9 mouse cellular contexts compared by ENCODE assay signal in the genomic region with DNA sequence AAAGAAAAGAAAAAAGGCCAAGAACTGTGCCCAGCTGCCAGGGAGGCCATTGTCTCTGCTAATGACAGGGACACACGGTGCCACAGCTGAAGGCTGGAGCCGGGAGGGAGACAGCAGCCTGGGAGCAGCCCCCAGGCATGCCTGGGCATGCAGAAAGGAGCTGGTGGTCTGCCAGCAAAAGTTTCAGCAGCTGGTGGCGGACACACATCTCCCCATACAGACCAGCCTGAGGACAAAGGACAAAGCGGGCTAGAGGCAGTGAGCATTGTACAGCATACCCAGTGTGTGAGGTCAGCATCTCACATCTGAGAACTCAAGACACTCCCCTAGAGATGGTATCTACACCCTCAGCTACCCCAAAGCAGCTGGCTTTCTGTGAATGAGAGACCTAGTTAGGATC. TPM values are rescaled to one million over a fixed set of nuclear protein-coding genes. Genes with fewer than 3 reads are reported as not detected.
DNase-seq lines count a peak whose midpoint lies in the region; ATAC-seq and TF ChIP-seq lines count a peak whose summit lies in the region.
"Had no signal": no experiment of that assay in that cellular context is flagged by ENCODE, and none has a peak within 500 bp of the region (broad histone marks: within the 10 kb centered on the region; RNA-seq: fewer than 3 reads in every experiment).

No protein-coding gene starts in this region.

- peaks cover 50% of the 10 kb centered on the region for H3K4me1 ChIP-seq in cerebellum, adult 2 months (ENCODE audit: control insufficient read depth, insufficient read depth, low read length)
- peaks cover 14% of the 10 kb centered on the region for H3K4me1 ChIP-seq in neural tube, embryonic 12.5 days
- H3K4me1 ChIP-seq in hindbrain, embryonic 12.5 days = peaks cover 21% of the 10 kb centered on the region
- peaks cover 6% of the 10 kb centered on the region; the same call in 1 of the 2 replicates for H3K4me1 ChIP-seq in kidney, embryonic 16.5 days (ENCODE audit: insufficient read depth, low read length)

- no peak overlapping the region for H3K9ac ChIP-seq in neural tube, embryonic 12.5 days
- no peak overlapping the region for H3K9ac ChIP-seq in hindbrain, embryonic 12.5 days
- H3K9ac ChIP-seq in kidney, embryonic 16.5 days (replicated peaks; ENCODE audit: low read length) = no peak overlapping the region

- 0 out of 2 replicates have a peak, but pooled peaks cover 3% of the 10 kb centered on the region for H3K36me3 ChIP-seq in neural tube, embryonic 12.5 days
- no peaks in the 10 kb centered on the region for H3K36me3 ChIP-seq in hindbrain, embryonic 12.5 days
- H3K36me3 ChIP-seq in kidney, embryonic 16.5 days (ENCODE audit: insufficient read depth, low read length) = peaks cover 3% of the 10 kb centered on the region; the same call in 1 of the 2 replicates

- no peak overlapping the region for H3K4me2 ChIP-seq in neural tube, embryonic 12.5 days (replicated peaks)
- no peak overlapping the region for H3K4me2 ChIP-seq in hindbrain, embryonic 12.5 days (replicated peaks)
- no peak overlapping the region for H3K4me2 ChIP-seq in kidney, embryonic 16.5 days (replicated peaks; ENCODE audit: low read depth, low read length)

- H3K27me3 ChIP-seq in cerebellum, adult 2 months (ENCODE audit: control insufficient read depth, insufficient read depth, low read length) = no peaks in the 10 kb centered on the region
- H3K27me3 ChIP-seq in neural tube, embryonic 12.5 days (replicated peaks) = no peaks in the 10 kb centered on the region
- no peaks in the 10 kb centered on the region for H3K27me3 ChIP-seq in hindbrain, embryonic 12.5 days
- no peaks in the 10 kb centered on the region for H3K27me3 ChIP-seq in kidney, embryonic 16.5 days (ENCODE audit: insufficient read depth, low read length)
- H3K27me3 ChIP-seq: megakaryocyte, embryonic 14.5 days had no signal

- peak; percentile 61 for ATAC-seq in neural tube, embryonic 12.5 days (ENCODE audit: low FRiP score, low read depth)
- peak; percentile 81 for ATAC-seq in hindbrain, embryonic 12.5 days (ENCODE audit: low FRiP score)
- no peak for ATAC-seq in kidney, embryonic 16.5 days (ENCODE audit: low FRiP score, low TSS enrichment)

- 71% methylated on average over 4 of the region's 4 CpGs for WGBS in cerebellum, adult 2 months
- 40% methylated on average over 4 of the region's 4 CpGs for WGBS in neural tube, embryonic 12.5 days
- 36% methylated on average over 4 of the region's 4 CpGs for WGBS in hindbrain, embryonic 12.5 days
- 59% methylated on average over 4 of the region's 4 CpGs for WGBS in kidney, embryonic 16.5 days

- TF ChIP-seq POLR2A in cerebellum, adult 2 months (IDR thresholded peaks at IDR 0.05; ENCODE audit: borderline replicate concordance, insufficient read depth, low read length) = no peak

- peak; percentile 40 to 46 for DNase-seq in cerebellum, adult 2 months
- DNase-seq in cerebellum, adult 8-10 months = no peak
- DNase-seq in neural tube, embryonic 10.5 days (ENCODE audit: extremely low spot score, low spot score) = no peak
- peak; percentile 31 for DNase-seq in retina, postnatal 7 days (ENCODE audit: low read depth, low spot score)
- no peak for DNase-seq in kidney, postnatal 36 days

- H3K9me3 ChIP-seq in neural tube, embryonic 12.5 days = no peaks in the 10 kb centered on the region
- no peaks in the 10 kb centered on the region for H3K9me3 ChIP-seq in hindbrain, embryonic 12.5 days (replicated peaks)
- no peaks in the 10 kb centered on the region for H3K9me3 ChIP-seq in kidney, embryonic 16.5 days (ENCODE audit: low read length)

- no peak for TF ChIP-seq CTCF in cerebellum, adult 2 months (IDR thresholded peaks at IDR 0.05; ENCODE audit: borderline replicate concordance, insufficient read depth, low read depth, low read length)

- H3K4me3 ChIP-seq in cerebellum, adult 2 months (replicated peaks; ENCODE audit: insufficient read depth, low read depth, low read length) = no peak overlapping the region
- H3K4me3 ChIP-seq in neural tube, embryonic 12.5 days = no peak overlapping the region
- no peak overlapping the region for H3K4me3 ChIP-seq in hindbrain, embryonic 12.5 days
- H3K4me3 ChIP-seq in kidney, embryonic 16.5 days (ENCODE audit: low read length) = no peak overlapping the region
- H3K4me3 ChIP-seq: megakaryocyte, embryonic 14.5 days had no signal

- H3K27ac ChIP-seq in cerebellum, adult 2 months (ENCODE audit: insufficient read depth, low read length) = peak overlapping the region; percentile 89
- H3K27ac ChIP-seq in neural tube, embryonic 12.5 days = no peak overlapping the region
- peak overlapping the region; percentile 9; the same call in 1 of the 2 replicates for H3K27ac ChIP-seq in hindbrain, embryonic 12.5 days
- H3K27ac ChIP-seq in kidney, embryonic 16.5 days (ENCODE audit: low read length) = no peak overlapping the region

RNA-seq across cellular contexts. Expression of a gene that starts 37.5 kb away (rescaled TPM):
- polyA plus RNA-seq in cerebellum, adult 2 months (2012; rRNA removed) = 38.7 and 41.1 TPM in 2 replicates
- 21.1 and 24.4 TPM in 2 replicates for polyA plus RNA-seq in neural tube, embryonic 12.5 days (2016; fragmentation: Nextera tagmentation; extraction: Ambion mirVana)
- 18.9 and 20.3 TPM in 2 replicates for polyA plus RNA-seq in hindbrain, embryonic 12.5 days (2016; fragmentation: Nextera tagmentation; extraction: Ambion mirVana)
- 14.7 and 16.5 TPM in 2 replicates for polyA plus RNA-seq in kidney, embryonic 16.5 days (2015; fragmentation: Nextera tagmentation; extraction: Ambion mirVana)

Comparison
In these comparisons a context has a peak if more than half of its experiments do, and no peak if none do; other contexts are left out.
1. DNase-seq: peak in cerebellum, adult 2 months (2 of 2) and retina, postnatal 7 days (single experiment); none in cerebellum, adult 8-10 months (single experiment), neural tube, embryonic 10.5 days (single experiment) and kidney, postnatal 36 days (0 of 2).
2. H3K27ac ChIP-seq: peak in cerebellum, adult 2 months (single experiment) and hindbrain, embryonic 12.5 days (single experiment); none in neural tube, embryonic 12.5 days (single experiment) and kidney, embryonic 16.5 days (single experiment).